Mouse (Mus musculus) testis, postnatal 10 days (tissue): ENCODE data around the gene Olfr482.

ENCODE experiments used
- DNase-seq: peaks from one replicate; pipeline ENCODE4 v3.0.0; 2021; ENCODE audit warnings: low spot score

Olfr482 gene

GRCm38 (mm10) chr7:108097486-108097885, at the start of gene Olfr482:
Gene Olfr482, minus strand, starts transcription at chr7:108097586.
- DNase-seq, result no peak

DNA sequence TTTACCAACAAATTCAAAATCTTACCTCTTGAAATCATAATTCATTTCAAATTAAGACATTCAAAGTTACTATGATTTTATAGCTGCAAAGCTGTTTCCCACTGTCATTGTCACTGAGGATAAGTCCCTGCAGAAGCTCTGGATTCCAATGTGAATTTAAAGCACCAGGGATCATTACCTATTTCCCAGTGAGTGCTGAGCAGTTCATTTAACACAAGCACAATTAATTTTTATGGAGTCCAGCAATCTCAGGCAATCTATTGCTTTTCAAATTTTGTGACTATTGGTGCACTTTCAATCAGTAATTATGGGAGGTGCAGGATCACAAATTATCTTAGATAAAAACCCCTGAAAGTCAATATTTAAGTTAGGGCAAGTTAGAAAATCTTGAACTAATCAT, 30.0 kb upstream of the Olfr482 start, which contains the start of gene Olfr484:
Olfr484 (minus strand) TSS at position 101 of the 400 bp plus-strand sequence.
- no peak for DNase-seq

DNA sequence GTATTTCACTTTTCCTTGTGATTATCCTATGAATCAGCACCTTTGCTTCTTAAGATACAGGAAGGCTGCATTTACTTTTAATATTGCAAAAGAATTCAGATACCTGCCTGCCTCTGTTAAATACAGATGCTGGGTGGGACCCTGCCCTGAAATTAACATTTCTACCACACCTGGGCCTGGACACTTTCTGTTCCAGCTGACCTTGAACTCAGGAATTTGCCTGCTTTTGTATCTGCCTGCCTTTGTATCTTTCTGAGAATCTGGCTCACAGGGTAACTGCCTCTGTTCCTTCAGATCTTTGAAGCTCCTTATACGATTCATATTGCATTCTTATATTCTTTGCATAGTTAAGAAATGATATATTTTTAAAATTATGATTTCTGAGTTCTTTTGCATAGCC, 24.0 kb upstream of the Olfr482 start:
- no peak for DNase-seq

DNA sequence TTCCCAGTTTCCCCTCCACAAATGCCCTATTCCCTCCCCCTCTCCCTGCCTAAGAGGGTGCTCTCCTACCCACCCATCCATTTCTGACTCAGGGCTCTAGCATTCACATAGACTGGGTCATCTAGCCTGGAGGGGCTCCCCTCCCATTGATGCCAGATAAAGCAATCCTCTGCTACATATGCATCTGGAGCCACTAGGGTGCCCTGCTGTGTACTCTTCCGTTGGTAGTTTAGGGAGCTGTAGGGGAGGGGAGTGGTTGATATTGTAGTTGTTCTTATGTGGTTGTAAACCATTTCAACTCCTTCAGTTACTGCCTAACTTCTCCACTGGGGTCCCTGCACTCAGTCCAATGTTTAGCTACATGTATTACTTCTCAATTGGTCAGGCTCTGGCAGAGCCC, 23.3 kb upstream of the Olfr482 start:
- DNase-seq, result no peak

GRCm38 (mm10) chr7:108100549-108100948, 3.2 kb upstream of the Olfr482 start, which contains the start of gene Olfr483:
Gene Olfr483, plus strand, starts transcription at chr7:108100849.
- no peak for DNase-seq

- no peak for DNase-seq
Observed at GRCm38 (mm10) chr7:108079555-108079954, 17.8 kb downstream of the Olfr482 start, which contains the start of gene Olfr481. Gene Olfr481, plus strand, starts transcription at chr7:108079855.

DNA sequence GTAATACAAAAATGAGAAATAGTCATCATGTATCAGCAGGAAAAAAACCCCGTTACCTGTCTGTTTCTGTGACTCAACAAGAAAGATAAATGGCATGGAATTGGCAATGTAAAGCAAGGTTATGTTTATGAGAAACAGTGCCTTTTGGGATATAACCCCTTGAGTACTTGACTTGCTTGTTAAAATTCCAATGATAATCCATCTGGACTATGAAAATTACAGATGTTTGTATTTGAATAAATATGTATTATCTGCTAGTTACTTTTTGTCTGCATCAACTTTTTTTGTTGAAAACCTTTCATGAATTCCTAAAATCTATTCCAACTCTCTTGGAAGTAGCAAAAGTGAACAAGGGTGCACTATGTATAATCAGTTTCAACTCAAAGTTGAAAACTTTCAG, 30.1 kb downstream of the Olfr482 start, which contains the start of gene Olfr480:
Olfr480 (minus strand) TSS at position 101 of the 400 bp plus-strand sequence.
- DNase-seq, result no peak

GRCm38 (mm10) chr7:108050393-108050792, 47.0 kb downstream of the Olfr482 start, which contains the start of gene Olfr479:
Gene Olfr479, plus strand, starts transcription at chr7:108050693.
- DNase-seq, result no peak
